Mouse (Mus musculus) cerebellum, adult 9-11 months (tissue): ENCODE measurements around the gene Ndufb6.
A peak's percentile ranks its signal among the peaks of the same experiment; 100 is the strongest.
"Not testable (repeated sequence)": the region's sequence is repeated elsewhere in the genome, so short reads cannot be mapped to it uniquely, and the experiment has no call there.

Source experiments
- DNase-seq: peaks from one replicate; pipeline ENCODE4 v3.0.0; 2022

Gene Ndufb6

DNA sequence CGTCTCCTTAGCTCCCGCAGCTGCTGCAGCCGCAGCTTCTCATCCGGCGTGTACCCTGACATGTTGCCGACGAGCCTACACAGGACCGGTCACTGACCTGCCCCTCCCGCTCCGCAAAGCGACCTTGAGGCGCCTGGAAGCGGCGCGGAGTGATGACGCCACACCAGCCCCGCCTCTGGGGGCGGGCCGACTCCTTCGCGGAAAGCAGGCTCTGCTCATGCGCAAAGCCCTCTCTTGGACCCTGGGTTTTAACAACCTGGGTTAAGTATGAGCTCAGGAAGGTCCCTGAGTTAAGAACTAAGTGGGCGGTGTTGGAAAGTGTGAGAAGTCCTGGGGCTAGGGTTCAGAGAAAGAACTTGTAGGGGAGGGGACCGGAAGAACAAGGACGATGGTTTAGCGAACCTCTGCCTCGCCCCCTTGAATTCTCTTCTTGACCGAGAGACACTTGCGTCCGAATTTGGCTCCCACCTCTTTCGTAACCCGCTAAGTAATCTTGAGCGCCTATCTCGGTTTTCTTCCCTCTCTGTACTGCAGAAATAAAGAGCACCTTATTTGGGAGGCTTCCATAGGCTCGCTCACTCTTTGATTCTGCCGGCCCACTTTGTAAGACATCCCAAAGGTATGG is at the start of gene Ndufb6:
TSS of gene Ndufb6 (minus strand) at position 146 of the 625 bp plus-strand sequence.
- peak; percentile 94 for DNase-seq

DNA sequence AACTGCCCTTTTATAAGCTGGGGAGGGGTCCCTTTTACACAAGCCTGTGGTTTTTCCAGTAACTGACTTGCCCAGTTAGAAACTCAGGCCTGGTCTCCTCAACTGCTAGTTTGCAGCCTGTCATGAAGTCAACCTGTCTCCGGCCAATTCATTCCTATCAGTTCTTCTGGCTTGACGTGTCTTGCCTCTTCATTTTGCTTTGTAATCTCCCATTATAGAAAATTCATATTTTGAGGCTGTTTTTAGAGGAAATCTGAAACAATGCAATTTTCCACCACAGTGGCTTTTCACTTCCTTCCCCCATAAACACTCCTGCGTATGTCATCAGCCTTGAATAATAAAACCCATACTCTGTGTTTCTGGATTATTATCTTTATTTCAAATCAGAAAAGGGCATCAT is 47.9 kb upstream of the Ndufb6 start:
- DNase-seq: no peak

DNA sequence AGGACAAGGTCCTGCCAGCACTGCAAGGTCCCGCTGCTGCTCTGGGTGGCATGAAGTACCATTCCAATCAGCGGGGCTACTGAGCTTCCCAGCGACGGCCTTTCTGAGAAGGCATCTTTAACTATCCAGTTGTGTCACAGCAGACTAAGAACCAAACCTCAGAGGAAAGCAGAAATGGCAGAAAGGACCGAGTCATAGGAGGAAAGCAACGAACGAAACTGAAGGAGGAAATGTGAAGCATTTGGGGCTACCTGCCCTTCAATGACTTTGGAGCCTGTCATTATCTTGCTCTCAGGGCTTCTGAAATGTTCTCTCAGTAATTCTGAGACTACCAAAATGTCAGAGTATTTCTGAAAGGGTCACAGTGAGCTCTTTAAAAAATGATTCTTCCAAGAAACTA is 45.4 kb upstream of the Ndufb6 start:
- DNase-seq: no peak

DNA sequence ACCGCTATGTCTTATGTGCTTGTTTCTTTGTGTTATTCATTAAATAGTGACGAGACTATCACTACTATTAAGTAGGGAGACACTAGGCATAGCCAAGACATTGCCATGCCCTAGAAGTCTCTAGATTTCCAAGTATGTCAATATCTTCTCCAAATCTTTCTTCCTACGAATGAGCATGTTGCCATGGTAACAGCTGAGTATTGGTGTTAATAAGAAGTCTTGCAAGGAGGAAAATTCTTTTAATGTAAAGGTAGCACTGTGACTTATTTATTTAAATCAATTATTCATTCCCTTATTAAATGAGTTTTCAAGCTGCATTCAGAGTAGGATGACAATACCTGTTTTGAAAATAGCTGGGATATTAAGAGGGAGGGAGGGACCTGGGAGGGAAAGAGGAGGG is 38.2 kb upstream of the Ndufb6 start:
- no peak for DNase-seq

DNA sequence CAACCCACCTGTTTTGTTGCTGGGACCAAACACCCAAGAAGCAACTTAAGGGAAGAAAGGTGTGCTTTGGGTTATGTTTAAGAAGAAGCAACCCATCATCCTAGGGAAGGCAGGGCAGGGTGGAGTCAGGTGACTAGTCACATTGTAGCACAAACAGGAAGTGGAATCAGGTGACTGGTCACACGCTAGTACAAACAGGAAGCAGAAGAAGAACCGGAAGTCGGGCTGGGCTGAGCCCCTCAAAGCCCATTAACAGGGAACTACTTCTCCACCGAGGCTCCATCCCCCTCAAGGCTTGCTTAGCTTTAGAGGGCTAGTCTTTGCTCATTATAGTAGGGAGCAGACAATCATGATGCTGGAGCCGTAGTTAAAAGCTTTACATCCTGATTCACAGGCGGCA is 33.8 kb upstream of the Ndufb6 start:
- no peak for DNase-seq

DNA sequence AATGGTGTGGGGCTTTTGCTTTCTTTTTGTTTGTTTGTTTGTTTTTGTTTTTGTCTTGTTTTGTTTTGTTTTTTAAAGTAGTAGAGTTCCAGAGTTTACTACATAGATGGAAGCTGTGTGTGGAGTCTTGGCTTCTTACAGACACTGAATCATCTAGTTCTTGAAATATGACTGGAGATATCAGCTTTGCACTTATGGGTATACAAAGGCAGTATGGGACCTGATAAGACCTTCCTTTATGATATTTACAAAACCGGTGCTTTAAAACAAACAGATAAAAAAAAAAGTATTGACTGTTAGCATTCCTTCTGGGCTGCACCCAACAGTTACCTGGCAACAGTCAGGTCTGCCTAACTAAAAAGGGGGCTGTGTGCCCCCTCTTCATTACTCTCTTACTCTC is 33.0 kb upstream of the Ndufb6 start:
- DNase-seq: no peak

DNA sequence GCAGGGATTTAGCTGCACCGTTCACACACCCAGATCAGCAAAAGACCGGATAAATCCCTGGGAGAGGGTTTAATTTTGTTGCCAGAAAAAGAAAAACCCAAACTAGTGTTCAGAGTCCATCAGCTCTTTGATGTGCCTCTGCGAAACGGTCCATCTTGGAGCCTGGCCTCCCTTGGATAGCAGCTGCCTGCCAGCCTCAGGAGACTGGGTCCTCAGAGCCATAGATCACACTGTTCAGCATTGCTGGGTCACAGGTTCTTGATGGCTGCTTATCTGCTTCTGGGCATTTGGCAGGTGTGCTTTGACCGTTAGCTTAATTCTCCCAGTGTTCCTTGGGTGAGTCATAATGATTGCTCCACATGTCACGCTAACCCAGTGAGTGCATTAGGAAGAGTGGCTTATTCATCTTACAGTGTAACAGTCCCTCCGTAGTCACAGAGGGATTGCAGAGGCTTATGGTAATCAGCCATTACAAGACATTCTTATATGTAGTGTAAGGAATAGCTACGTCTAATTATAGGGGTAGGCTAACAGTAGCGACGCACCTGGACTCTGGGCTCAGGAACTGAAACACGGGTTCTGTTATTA is 31.7 kb upstream of the Ndufb6 start:
- no peak for DNase-seq

DNA sequence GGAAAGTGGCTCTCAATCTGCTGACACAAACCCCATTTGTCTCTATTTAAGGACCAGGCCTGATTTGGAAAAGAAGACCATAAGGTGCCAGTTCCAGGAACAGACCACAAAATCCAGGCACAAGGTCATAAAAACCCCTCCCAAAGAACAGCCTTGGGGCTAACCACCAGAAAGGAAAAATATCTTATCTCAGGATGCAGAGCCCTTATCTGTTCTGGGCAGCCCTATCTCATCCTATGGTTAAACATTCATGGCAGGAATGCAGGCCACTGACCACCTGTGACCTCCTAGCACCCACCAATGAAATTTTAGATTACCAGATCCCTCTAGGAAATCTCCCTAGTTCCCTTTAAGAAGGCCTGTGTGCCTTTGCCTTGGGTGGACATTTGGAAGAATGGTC is 30.5 kb upstream of the Ndufb6 start:
- DNase-seq: no peak

DNA sequence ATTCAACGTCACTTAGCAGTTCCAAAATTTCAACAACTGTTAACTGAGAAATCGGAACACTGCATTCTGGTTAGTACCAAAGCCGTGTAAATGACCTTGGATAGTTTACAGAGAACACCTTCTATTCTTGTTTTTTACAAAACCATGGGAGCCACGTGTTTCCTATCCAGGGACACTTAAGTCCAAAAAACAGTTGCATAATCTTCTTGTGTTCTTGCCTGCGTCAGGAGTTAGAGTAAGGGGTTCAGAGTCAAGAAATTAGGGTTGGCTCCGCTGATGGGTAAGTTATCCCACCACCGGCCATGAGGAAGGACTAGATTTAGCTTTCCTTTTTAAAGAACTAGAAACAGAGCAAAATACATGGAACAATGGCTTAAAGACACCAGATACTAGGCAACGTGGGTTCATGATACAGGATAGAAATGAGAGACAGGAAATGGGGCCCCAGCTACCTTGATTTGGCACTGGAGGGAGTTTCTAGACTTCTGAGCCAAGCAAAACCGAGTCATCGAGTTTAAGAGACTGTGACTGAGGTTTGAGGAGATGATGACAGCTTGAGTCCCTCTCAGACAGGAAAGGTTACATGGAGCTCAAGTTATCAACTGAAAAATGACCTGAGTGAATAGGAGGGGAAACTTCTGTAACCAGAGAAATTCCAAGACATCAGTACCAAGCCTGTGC is 23.4 kb upstream of the Ndufb6 start:
- DNase-seq: no peak

DNA sequence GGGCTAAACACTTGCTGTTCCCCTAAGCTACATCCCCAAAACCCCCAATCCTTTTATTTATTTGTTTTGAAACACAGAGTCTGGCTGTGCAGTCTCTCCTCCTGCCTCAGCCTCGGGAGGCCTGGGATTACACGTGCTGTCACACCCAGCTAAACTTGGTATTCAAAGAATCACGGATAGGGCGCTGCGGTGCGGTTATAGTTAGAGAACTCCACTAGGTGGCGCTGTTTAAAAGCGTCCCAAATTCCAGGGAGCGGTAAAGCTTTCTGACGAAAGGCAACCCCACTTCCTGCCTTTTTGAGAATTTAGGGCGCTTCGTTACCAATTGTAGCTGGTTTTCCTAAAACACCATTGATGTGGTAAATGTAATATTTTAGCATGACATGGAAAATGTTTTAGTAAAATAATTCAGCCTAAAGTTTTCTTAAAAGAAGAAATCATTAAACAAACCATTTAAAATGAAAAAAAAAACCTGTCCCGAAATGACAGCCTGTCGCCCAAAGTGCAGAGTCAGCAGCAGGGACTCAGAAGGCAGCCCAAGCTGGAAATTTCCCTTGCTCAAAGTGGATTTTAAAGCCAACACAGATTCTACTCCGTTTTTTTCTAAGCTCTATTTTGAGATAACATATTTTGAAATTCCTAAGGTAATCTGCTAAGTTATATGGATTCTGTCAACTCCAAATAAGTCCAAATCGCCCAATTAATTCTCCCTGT is 22.0 kb upstream of the Ndufb6 start:
- DNase-seq: peak; percentile 65

DNA sequence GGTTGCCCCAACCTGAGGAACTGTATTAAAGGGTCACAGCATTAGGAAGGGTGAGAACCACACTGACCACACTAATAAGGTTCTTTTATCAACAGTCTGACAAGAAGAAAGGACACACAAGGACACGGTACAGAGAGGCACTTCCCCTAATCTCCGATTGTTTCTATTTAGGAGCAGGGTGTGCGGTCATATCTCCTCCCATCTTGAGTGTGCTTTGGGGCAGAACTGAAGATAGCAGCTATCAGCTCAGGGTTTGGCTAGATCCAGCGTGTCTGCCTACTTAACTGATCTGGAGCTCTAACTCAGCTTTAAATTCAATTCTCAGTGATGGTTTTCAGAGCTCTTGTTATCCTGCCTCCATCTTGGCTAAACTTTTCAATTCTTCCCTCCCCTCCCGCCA is 19.9 kb upstream of the Ndufb6 start:
- no peak for DNase-seq

DNA sequence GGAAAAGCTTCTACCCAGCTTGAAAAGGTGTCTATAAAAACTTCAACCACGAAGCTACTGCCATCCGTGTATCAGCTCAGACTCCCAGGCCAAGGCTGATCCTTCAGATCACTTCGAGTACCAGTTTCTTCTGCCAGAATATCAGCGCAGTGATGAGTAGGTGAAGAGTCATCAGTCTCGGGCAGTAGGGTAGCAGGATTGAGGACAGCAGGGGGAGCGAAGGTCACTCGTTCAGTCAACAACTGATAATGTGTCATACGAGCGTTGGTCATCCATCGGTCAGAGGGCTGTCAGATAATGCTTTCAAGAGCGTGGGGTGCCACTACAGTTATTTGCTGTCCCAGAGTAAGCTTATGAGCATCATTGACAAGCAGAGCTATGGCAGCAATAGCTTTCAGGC is 12.3 kb upstream of the Ndufb6 start:
- not testable (repeated sequence) for DNase-seq

DNA sequence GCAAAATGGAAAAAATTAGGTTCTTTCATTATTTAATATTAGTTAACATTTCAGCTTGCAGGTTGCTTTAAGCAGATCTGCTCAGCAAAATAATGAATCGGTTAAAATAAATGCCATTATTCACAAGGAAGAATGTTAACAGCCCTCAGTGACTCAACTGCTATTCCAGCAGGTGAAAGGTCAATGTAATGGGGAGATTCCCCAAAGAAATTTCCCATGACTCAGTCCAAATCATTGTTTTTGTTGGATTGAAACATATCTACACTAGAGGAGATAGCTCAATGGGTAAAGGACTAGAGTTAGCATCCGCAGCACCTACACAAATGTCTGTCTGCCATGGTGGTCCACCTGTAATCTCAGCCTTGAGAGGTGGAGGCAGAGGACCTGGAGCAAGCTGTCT is 9.8 kb upstream of the Ndufb6 start:
- no peak for DNase-seq

DNA sequence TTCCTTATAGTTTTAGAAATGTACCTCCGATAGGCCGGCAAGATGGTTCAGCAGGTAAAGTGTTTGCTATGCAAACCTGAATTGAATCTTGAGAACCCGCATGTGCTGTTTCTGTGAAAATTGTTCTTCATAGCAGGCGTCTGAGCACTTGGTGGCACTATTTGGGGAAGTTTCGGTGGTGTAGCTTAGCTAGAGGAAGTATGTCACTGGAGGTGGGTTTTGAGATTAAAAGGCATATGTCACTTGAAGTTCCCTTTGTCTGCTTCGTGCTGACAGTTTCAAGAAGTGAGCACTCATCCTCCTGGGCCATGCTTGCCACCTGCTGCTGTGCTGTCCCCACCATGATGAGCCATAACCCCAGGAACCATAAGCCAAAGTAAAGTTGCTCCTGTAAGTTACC is 8.2 kb upstream of the Ndufb6 start:
- no peak for DNase-seq

DNA sequence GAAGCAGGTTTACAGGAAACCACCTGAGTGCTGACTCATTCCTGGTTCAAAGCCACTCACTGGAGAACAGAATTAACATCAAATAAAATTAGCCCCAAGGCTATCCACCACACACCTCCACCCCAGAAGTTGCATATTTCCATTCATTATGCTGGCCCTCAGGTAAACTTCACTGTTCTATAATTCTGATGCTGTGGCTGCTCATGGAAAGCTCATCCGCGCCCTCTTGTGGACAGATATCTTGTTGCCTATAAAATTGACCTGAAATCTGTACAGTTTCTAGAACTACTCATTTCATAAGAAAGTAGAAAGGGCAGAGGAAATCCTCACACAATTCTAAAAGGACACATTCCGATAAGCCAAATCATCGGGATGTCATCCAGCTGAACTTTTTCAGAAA is 6.4 kb upstream of the Ndufb6 start:
- peak; percentile 37 for DNase-seq

DNA sequence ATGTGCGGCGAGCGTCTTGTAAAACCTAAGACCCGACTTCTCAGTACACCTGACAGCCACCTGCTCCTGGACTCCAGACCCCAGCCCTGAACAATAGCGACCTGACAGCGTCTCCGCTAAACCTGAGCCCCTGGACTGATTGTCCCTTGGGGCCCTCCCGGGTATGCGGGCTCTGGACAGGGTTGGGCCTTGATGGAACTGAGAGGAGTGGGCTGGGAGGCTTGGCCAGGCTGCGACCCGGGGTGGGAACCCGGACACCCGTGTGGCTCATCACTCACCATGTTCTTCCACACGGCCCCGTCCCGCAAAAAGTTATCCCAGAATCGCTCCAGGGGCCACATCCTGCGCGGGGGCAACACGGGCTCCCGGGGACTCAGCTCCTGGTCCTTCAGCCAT is 343 bp downstream of the Ndufb6 start:
- DNase-seq: no peak

DNA sequence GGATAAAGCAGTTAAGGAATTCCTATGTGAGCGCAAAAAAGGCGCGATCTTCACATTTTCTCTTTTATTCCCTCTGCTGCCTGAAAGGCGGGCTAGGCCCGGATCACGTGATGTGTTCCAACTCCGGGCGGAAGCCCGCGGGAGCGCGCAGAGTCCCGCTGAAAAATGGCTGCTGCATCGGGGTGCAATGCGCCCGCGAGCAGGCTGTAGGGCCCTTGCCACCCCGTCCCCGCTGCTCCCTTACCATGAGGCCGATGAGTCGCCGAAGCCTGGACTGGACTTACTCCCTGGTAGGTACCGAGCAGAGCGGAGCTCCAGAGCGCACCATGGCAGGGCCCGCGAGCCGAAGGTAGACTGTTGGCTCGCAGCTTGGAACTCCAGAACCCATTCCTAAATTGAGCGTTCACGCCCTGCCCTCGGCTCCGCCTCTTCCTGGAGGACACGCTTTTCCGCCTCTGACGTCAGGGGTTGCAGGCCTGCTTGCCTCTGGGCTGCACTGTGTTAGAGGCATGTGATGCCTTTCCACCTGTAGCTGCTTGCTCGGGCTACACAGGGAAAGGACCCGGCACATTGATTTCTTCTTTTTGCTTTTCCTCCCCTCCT is 9.7 kb downstream of the Ndufb6 start, which contains the start of the genes Smim27 and Topors:
TSS of gene Smim27 (plus strand) at position 150 of the 603 bp plus-strand sequence.
TSS of gene Topors (minus strand) at position 421 of the 603 bp plus-strand sequence.
- DNase-seq: peak; percentile 95

DNA sequence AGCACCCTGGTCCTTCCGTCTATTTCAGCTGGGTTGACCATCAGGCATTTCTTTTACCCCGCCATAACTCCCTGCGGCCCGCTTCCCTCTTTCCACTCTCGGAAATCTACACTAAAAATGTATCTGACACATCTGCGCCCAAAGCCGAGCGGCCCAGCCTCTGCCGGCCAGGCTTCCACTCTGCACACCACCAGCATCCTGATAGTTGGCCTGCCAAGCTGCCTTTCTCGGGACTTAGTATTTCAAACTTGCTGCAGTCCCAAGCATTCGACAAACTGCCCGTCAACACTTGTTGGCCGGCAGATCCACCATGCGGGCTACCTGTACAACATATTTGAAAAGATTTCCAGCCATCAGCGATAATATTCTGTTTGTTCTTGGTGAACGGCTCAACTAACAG is 10.4 kb downstream of the Ndufb6 start:
- no peak for DNase-seq

DNA sequence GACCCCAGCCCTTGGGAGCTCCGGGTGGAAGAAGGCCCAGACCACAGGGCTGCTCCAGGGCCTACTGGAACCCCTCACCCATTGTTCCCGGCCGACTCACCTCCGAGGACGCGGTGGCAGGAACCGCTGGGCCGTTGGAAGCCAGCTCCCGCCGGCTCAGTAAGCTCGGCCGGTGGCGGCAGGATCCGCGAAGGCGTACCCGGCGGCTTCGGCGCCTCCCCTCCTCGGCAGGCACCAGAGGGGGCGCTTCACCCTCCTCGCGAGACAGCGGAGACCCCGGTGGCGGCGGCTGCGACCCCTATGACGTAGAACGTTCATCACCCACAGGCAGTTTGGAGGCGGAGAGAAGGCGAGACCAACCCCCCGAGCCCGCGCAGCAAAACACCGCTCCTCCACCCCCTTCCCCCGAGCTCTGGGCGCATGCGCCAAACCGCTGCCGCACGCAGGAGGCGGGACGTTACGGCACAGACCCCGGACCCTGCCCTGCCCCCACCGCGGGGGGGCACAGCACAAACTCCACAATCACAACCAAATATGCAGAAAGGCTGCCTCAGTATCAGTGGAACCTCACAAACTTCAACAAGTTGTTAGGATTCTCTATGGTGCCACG is 10.9 kb downstream of the Ndufb6 start:
- DNase-seq: peak; percentile 89

DNA sequence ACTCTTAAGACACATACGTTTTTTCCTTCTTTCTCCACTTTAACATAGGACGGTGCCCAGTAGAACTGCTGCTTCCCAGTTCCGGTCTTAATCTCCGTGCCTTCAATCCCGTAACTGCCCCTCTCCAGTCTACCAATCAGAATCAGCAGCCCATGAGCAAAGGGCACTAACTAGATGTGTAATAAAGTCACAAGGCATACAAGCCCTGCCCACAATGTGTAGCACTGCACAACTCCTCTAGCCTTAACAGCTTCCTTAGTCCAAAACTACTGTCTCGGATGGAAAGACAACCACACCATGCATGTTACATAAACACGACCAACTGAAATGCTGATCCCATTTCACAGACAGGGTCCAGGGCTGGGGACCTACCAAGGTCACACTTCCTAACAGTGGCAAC is 11.5 kb downstream of the Ndufb6 start:
- DNase-seq: no peak

DNA sequence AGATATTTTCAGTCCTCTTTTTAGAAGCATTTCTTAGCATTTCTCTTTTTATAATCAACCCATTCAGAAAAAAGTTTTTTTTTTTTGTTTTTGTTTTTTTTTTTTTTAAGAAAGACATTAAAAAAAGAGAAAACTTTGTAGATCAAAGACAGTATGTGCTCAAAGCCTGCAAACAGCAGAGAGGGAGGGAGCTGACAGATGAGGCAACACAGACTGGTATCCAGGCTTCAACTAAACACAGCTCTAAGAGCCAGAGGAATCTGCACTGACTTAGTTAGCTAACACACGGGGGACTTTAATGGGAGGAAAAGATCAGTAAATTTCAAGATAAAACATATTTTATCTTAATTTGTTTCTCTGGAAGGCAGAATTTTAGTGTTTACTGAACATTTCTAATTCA is 14.9 kb downstream of the Ndufb6 start:
- no peak for DNase-seq

DNA sequence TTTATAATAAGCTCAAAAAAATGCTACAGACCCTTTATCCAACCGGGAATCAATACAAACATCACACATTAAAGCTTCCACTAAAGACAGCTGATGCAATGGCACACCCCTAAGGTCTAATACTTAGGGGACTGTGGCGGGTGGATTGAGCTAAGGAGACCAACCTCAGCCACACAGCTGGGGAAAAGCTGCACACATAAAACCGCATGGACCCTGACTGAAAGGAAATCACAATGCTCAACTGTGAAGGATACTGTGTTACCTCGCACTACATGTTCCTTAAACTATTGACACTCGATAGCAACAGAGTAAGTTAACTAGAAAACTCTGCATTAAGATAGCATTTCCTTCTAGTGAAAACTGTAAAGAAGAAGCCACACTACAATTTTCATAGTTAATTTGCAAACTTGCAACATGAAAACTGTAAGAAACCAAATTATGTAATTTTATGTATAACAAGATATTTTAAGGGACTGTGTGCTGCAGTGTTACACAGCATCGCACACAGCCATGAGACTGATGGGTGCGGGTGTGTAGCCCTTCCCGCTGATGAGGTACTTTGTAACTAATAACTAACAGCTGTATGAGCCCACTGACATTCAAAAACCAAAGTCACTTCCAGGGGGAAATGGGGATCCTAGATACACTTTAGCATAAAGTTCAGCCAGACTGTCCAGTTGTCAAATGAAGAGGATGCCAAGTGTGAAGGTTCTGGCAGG is 24.7 kb downstream of the Ndufb6 start:
- DNase-seq: no peak
